Mouse (Mus musculus) forelimb bud, embryonic 11.5 days (tissue): Measurements from ENCODE around the gene Rex1bd.
"Not testable (repeated sequence)": the region's sequence is repeated elsewhere in the genome, so short reads cannot be mapped to it uniquely, and the experiment has no call there.

Experiments used
- DNase-seq: peaks from one replicate; pipeline ENCODE4 v3.0.0-alpha.2; 2012; ENCODE audit warnings: low read depth, low spot score

The Rex1bd gene

GRCm38 (mm10) chr8:70529299-70529698 is 22.7 kb upstream of the Rex1bd start:
- DNase-seq = no peak

GRCm38 (mm10) chr8:70528182-70528797 is 21.7 kb upstream of the Rex1bd start:
- DNase-seq = no peak

GRCm38 (mm10) chr8:70527512-70528181 is 21.1 kb upstream of the Rex1bd start, which contains the start of the genes Fkbp8 and Kxd1:
Gene Fkbp8 (plus strand): TSS chr8:70527724.
Gene Kxd1 (minus strand): TSS chr8:70527956.
- peak; percentile 94 for DNase-seq

- no peak for DNase-seq
These were observed 20.6 kb upstream of the Rex1bd start for GRCm38 (mm10) chr8:70527111-70527511.

DNA sequence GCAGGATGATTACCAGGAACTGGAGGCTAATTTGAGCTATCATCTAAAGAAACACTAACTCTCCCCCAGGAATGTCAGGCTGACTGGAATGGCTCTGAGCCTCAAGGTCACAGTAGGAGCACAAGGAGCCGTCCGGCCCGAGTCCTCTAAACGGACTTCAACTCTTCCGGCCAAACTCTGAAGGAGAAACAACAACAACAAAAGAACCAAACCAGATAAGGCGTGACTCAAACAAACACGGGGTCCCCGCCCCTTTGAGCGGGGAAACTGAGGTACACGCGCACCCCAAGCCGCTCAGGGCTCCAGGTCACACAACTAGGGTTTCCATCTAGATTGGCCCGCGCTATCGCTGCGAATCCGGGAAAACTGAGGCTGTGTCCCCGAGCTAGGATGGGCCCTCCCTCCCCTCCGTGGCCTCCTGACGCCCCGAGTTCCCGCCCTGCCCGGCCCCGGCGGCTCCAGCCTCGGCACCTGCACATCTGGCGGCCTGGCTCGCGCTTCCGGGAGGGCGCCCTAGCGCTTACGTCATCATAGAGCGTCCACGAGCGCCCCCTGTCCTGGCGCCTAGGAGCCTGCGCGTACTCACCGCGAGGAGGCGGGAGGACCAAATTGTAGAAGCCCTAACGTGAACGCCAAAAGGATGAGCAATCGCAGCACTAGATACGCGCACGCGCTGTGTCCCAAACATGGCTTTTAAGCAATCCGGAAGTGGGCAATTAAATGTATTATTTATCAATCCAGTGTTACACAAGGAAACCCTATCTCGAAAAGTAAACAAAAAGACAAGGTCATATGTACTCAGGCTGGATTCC is 16.2 kb upstream of the Rex1bd start:
- DNase-seq = peak; percentile 97

DNA sequence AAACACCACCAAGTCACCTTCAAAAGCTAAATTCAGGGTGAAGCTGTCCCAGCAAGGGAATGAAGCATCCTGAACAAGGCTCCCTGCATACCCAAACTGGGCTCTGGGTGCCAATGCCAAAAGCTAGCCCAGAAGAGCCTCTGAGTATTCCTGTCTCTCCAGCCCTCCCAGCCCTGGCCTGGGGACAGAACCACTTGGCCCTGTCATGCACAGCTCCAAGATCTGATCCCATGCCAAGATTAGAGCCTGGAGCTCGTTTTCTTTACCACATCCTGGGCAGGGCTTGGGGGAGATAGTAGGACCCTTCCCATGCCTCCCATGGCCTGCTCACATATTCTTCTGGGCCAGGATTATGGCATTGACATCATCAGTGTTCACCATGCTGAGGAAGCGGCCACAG is 13.1 kb upstream of the Rex1bd start:
- DNase-seq = no peak

DNA sequence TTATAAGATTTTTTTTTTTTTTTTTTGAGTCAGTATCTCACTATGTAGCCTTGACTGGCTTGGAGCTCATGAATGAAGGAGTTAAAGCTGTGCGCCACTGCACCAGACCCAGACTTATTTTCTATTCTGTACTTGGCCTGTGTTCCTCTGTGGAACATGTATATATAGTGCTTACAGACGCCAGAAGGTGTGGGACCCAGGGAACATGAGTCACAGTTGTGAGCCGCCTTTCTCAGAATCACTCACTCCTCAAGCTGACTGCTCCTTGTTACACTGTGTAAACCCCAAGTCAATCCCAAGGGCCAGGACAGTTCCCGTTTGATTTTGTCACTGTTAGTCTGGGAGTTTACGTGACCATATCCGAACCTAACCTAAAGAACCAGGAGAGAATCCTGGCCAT is 12.5 kb upstream of the Rex1bd start:
- DNase-seq = no peak

- DNase-seq = no peak
These were observed 11.5 kb upstream of the Rex1bd start for GRCm38 (mm10) chr8:70517940-70518643.

- DNase-seq = no peak
These were observed 6.9 kb upstream of the Rex1bd start for GRCm38 (mm10) chr8:70513441-70513840.

GRCm38 (mm10) chr8:70512253-70512903 is 5.8 kb upstream of the Rex1bd start:
- no peak for DNase-seq

GRCm38 (mm10) chr8:70511770-70512169 is 5.2 kb upstream of the Rex1bd start:
- DNase-seq = no peak

DNA sequence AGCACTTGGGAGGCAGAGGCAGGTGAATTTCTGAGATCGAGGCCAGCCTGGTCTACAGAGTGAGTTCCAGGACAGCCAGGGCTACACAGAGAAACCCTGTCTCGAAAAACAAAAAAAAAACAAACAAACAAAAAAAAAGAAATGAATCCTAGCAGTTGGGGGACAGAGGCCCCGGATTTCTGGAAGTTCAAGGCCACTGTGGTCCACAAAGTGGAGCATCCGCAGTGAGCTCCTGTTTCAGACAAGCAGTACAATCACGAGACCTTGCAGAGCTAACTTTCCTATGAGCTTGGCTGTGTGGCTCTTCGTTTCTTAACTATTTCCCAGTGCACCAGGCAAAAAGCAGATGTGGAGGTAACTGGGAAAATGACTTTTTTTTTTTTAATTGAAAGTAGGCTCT is 4.6 kb upstream of the Rex1bd start:
- not testable (repeated sequence) for DNase-seq

- peak; percentile 98 for DNase-seq
These were observed 3.8 kb upstream of the Rex1bd start, which contains the start of gene Uba52 for GRCm38 (mm10) chr8:70510228-70510915. Gene Uba52 (minus strand): TSS chr8:70510801.

DNA sequence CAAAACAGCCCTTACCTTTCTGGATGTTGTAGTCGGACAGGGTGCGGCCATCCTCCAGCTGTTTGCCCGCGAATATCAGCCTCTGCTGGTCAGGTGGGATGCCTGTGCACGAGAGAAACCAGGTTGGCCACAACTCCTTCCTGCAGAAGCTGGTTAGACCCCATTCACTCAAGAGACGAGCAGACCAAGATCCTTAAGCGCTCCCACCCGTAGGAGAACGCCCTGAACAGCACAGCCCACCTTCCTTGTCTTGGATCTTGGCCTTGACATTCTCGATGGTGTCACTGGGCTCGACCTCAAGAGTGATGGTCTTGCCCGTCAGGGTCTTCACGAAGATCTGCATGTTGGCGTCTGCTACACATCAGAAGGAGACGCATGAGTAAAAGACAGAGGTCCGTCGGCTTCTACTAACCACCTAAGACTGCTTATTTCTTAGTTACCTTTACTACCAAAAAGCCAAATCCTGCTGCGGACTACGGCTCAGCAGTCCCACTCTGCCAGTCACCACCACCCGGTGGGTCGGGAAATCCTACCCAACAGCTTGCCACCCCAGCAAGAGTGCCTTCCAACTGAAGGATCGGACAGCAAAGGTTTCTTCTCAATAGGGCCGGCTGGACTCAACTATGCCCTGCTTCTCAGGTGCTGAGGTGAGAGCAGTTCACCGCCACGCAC is 2.9 kb upstream of the Rex1bd start:
- no peak for DNase-seq

DNA sequence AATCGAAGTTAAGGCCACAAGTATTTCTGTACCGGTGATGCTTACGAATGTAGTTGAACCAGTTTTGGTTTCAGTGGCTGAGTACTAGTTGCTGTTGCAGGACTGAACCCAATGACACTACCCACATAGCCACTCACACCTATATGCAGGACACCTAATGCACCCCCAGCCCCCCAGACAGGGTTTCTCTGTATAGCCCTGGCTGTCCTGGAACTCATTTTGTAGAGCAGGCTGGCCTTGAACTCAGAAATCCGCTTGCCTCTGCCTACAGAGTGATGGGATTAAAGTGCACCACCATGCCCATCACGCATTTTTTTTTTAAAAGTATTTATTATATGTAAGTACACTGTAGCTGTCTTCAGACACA is 458 bp upstream of the Rex1bd start:
- DNase-seq = no peak

GRCm38 (mm10) chr8:70505698-70506327 is 739 bp downstream of the Rex1bd start:
- DNase-seq = no peak

GRCm38 (mm10) chr8:70504851-70505250 is 1.7 kb downstream of the Rex1bd start:
- peak; percentile 86 for DNase-seq

DNA sequence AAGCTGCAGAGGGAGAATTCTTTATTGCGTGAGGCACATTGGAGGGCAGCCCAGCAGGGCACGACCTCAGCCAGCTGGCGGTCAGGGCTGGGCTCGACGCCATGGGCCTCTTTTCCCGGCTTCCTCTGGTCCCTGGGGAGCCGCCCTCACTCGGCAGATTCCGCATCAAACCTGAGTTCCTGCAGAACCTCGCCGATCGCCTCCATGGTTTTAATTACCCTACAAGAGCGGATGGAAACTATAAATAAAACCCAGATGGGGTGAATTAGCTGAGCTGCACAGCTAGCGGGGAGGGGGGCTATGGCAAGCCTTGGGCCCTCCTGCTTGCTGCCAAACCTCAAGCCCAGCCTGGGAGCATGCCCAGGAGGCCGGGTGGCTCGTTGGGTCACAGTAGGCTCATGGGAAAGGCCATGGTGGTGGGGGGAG is 2.2 kb downstream of the Rex1bd start:
- peak; percentile 88 for DNase-seq

DNA sequence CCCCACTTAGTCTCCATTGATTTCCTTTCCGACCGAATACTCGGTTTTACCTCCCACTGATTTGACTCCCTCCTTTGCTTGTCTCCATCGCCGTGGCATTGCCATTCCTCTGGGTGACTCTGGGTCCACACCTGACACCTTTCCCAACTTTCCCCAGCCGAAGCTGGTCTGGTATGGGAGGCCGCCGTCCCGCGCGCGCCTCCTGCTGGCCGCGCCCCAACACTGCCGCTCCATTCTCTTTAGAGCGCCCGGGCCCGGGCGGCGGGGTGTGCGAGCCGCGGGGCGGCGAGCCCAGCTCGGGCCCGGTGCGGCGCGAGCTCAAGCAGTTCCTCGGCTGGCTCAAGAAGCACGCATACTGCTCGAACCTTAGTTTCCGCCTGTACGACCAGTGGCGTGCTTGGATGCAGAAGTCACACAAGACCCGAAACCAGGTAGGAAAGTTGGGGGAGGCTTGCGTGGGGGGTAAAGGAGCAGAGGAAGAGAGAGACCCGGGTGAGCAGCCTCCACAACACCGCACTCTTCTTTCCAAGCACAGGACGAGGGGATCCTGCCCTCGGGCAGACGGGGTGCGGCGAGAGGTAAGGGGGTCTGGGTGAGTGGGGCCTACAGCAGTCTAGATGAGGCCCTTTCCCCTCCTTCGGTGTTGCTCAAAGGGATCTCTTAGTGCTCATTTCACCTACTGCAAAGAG is 3.3 kb downstream of the Rex1bd start:
- DNase-seq = peak; percentile 77
